Mouse (Mus musculus) monocyte, adult 5-6 weeks (primary cell): ENCODE data around the gene Ifnlr1. TPM values are rescaled to one million over a fixed set of nuclear protein-coding genes. Genes with fewer than 3 reads are reported as not detected.

ENCODE experiments used
- ATAC-seq: fragments of 153-309, 156-312 bp; replicated peaks from 2 replicates; pipeline ENCODE4 v1.8.0; 2017; ENCODE audit warnings: mild to moderate bottlenecking; ENCODE audit not compliant: low TSS enrichment, insufficient number of reproducible peaks, severe bottlenecking, poor library complexity, low FRiP score
- total RNA-seq: library from RNA; stranded (forward); fragments of 200-1000, 200-491, 200-594 nt; gene quantifications from 3 replicates; pipeline ENCODE4 v1.2.3, GENCODE M21; 2017

Gene Ifnlr1
- total RNA-seq, 1 experiment from 2014 or later, result not detected

GRCm38 (mm10) chr4:135730951-135731350, 44.9 kb downstream of the Ifnlr1 start:
- ATAC-seq, result no peak

GRCm38 (mm10) chr4:135733901-135734300, 47.8 kb downstream of the Ifnlr1 start:
- ATAC-seq, result no peak

- ATAC-seq, result no peak
Measured at GRCm38 (mm10) chr4:135736903-135737302, 50.8 kb downstream of the Ifnlr1 start.

- no peak for ATAC-seq
Measured at GRCm38 (mm10) chr4:135738237-135738636, 52.1 kb downstream of the Ifnlr1 start.

GRCm38 (mm10) chr4:135739148-135739547, 53.1 kb downstream of the Ifnlr1 start:
- ATAC-seq, result no peak

- no peak for ATAC-seq
Measured at GRCm38 (mm10) chr4:135739672-135740071, 53.6 kb downstream of the Ifnlr1 start.

GRCm38 (mm10) chr4:135743520-135743919, 57.4 kb downstream of the Ifnlr1 start:
- ATAC-seq, result no peak

GRCm38 (mm10) chr4:135744726-135745448, 58.8 kb downstream of the Ifnlr1 start:
- ATAC-seq, result no peak

- no peak for ATAC-seq
Measured at GRCm38 (mm10) chr4:135745613-135746012, 59.5 kb downstream of the Ifnlr1 start.

- no peak for ATAC-seq
Measured at GRCm38 (mm10) chr4:135750896-135751295, 64.8 kb downstream of the Ifnlr1 start.

GRCm38 (mm10) chr4:135752106-135752778, 66.2 kb downstream of the Ifnlr1 start:
- ATAC-seq, result no peak

- no peak for ATAC-seq
Measured at GRCm38 (mm10) chr4:135752779-135753164, 66.7 kb downstream of the Ifnlr1 start.

Other genes with a start within 250 kb of the Ifnlr1 start
- gene Stpg1, start 191.5 kb upstream of the Ifnlr1 start, total RNA-seq, result not detected in 3 replicates
- gene Nipal3, start 191.2 kb upstream of the Ifnlr1 start, total RNA-seq, result 16.7 to 50.4 TPM (median 25.1 TPM) in 3 replicates
- gene Grhl3, start 112.7 kb upstream of the Ifnlr1 start, total RNA-seq, result 0.38 TPM in 1 of 3 replicates, not detected in the others
- not detected in 3 replicates for gene Il22ra1, start 41.9 kb downstream of the Ifnlr1 start, total RNA-seq
- gene Myom3, start 73.4 kb downstream of the Ifnlr1 start, total RNA-seq, result not detected in 3 replicates
- gene Srsf10, start 169.5 kb downstream of the Ifnlr1 start, total RNA-seq, result 233 to 426 TPM (median 303 TPM) in 3 replicates
- 342 to 380 TPM (median 364 TPM) in 3 replicates for gene Pnrc2, start 187.6 kb downstream of the Ifnlr1 start, total RNA-seq
- gene Cnr2, start 209.1 kb downstream of the Ifnlr1 start, total RNA-seq, result 12.0 to 23.7 TPM (median 19.9 TPM) in 3 replicates
- gene Fuca1, start 234.4 kb downstream of the Ifnlr1 start, total RNA-seq, result 180 to 259 TPM (median 226 TPM) in 3 replicates